Mouse (Mus musculus): ENCODE results near the gene Tmem102. TPM values are rescaled to one million over a fixed set of nuclear protein-coding genes. Genes with fewer than 3 reads are reported as not detected.

Tmem102 gene
- polyA plus RNA-seq, 1 experiment = 0.32 TPM

DNA sequence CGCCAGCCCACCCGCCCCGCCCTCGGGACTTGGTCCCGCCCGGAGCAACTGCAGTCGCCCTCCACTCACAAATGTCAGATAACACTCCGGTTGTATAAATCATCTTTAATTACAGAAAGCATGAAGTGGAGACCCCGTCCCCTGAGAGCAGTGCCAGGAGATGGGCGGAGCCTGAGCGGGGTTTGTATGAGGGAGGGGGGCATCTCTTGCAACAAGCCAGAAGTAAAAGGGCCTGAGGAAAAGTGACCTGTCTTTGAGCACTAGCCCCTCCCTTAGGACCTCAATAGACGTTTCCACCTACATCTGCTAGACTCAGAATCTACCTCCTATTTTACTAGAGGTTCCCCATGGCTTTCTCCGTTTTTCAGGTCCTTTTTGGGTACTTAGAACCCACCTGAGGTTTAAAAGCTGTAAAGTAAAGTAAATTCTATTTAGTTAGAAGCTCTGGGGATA lies 9.4 kb downstream of the Tmem102 start:
- H3K79me3 ChIP-seq (ENCODE audit: low read depth) = no peaks in the 10 kb centered on the region
- peak overlapping the region; percentile 35 for H3K4me3 ChIP-seq (ENCODE audit: insufficient read depth, poor library complexity, severe bottlenecking)
- H3K79me2 ChIP-seq (ENCODE audit: control insufficient read depth, insufficient read depth) = no peaks in the 10 kb centered on the region
- TF ChIP-seq CTCF (IDR thresholded peaks at IDR 0.05; ENCODE audit: control insufficient read depth, insufficient read depth, insufficient read length) = no peak
- TF ChIP-seq USF1 (IDR thresholded peaks at IDR 0.05; ENCODE audit: low read depth) = no peak
- TF ChIP-seq MYOG (IDR thresholded peaks at IDR 0.05; ENCODE audit: control insufficient read depth, extremely low read depth, insufficient read length) = no peak
- TF ChIP-seq MAX (IDR thresholded peaks at IDR 0.05) = no peak
- TF ChIP-seq MYOD1 (IDR thresholded peaks at IDR 0.05; ENCODE audit: control insufficient read depth, insufficient read length, low read depth) = no peak
- no peak for TF ChIP-seq CEBPB (IDR thresholded peaks at IDR 0.05; ENCODE audit: low read depth)
- TF ChIP-seq FOSL1 (IDR thresholded peaks at IDR 0.05; ENCODE audit: insufficient read depth, low read length, poor library complexity, severe bottlenecking) = no peak
- H3K36me3 ChIP-seq (ENCODE audit: control insufficient read depth, insufficient read depth) = peaks cover 20% of the 10 kb centered on the region
- peak overlapping the region; percentile 27 for H3ac ChIP-seq (ENCODE audit: control insufficient read depth, insufficient read length, low read depth)
- H3K27me3 ChIP-seq (ENCODE audit: control insufficient read depth, insufficient read depth, insufficient read length) = no peaks in the 10 kb centered on the region

DNA sequence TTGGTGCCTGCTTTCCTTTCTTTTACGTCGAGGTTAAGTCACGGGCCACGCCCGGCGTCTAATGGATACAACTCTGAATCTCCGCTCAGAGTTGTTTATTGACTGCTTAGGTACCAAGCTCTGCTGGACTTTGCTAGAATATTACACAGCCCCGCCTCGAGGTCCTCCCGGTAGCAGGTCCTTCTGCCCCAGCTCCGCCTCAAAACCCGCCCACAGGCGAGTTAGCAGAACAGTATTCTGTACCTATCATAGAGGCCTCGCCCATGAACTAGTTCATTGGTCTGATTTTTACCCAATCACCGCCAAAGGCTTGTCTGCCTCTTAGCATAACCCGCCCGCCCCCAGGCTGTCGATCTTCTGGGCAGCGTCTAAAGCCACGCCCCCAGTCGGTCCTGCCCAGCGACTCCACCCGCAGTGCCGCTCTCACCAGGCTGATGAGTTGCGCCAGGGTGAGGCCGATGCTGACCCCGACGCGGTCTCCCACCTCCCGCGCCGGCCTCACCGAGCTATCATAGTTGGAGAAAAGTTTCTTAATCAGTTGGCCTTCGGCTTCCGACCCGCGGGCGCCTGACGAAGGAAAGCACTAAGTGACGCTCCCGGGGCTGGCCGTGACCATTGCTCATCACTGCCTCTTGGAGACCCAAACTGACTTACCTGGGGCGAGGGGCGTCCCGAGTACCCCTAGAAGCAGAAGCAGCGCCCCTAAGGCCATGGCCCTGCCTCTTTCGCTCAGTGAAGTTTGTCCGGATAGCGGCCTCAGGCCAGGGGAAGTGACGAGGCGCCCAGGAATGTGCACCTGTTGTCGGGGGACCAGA lies 10.0 kb downstream of the Tmem102 start, which contains the start of gene Chrnb1:
Gene Chrnb1, minus strand, starts transcription at position 776 of the 815 bp plus-strand sequence.
- no peaks in the 10 kb centered on the region for H3K27me3 ChIP-seq (ENCODE audit: control insufficient read depth, insufficient read depth, insufficient read length)
- TF ChIP-seq MAX (IDR thresholded peaks at IDR 0.05) (peak; percentile 46), CEBPB (IDR thresholded peaks at IDR 0.05; ENCODE audit: low read depth) (no peak), CTCF (IDR thresholded peaks at IDR 0.05; ENCODE audit: control insufficient read depth, insufficient read depth, insufficient read length) (no peak), MYOG (IDR thresholded peaks at IDR 0.05; ENCODE audit: control insufficient read depth, extremely low read depth, insufficient read length) (no peak), MYOD1 (IDR thresholded peaks at IDR 0.05; ENCODE audit: control insufficient read depth, insufficient read length, low read depth) (peak; percentile 92), USF1 (IDR thresholded peaks at IDR 0.05; ENCODE audit: low read depth) (no peak), FOSL1 (IDR thresholded peaks at IDR 0.05; ENCODE audit: insufficient read depth, low read length, poor library complexity, severe bottlenecking) (no peak)
- no peaks in the 10 kb centered on the region for H3K79me3 ChIP-seq (ENCODE audit: low read depth)
- no peaks in the 10 kb centered on the region for H3K79me2 ChIP-seq (ENCODE audit: control insufficient read depth, insufficient read depth)
- H3ac ChIP-seq (ENCODE audit: control insufficient read depth, insufficient read length, low read depth) = peak within 1 kb of the TSS; percentile 72
- H3K4me3 ChIP-seq (ENCODE audit: insufficient read depth, poor library complexity, severe bottlenecking) = peak within 1 kb of the TSS; percentile 35
- H3K36me3 ChIP-seq (ENCODE audit: control insufficient read depth, insufficient read depth) = peaks cover 20% of the 10 kb centered on the region

DNA sequence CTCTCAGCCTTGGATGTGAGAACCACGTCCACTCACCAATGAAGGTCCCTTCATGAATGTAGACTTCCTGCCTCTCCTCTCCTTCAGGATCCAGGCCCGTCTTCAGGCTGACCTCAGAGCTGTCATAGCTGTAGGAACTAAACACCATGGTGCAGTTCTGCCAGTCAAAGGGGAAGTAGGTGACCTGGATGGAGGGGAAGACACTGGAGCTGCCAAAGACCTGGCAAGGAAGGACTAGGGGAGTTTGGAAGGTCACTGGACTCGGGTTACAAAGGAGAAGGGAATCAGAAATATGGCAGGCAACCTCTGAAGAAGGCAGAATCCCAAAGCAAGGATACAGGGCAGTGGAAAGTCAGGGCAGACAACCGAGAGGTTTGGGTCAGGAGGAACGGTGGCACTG lies 12.0 kb downstream of the Tmem102 start:
- TF ChIP-seq MAX (IDR thresholded peaks at IDR 0.05) (no peak), MYOD1 (IDR thresholded peaks at IDR 0.05; ENCODE audit: control insufficient read depth, insufficient read length, low read depth) (no peak), USF1 (IDR thresholded peaks at IDR 0.05; ENCODE audit: low read depth) (no peak)
- Histone ChIP-seq H3ac (ENCODE audit: control insufficient read depth, insufficient read length, low read depth) (no peak overlapping the region), H3K4me3 (ENCODE audit: insufficient read depth, poor library complexity, severe bottlenecking) (no peak overlapping the region), H3K27me3 (ENCODE audit: control insufficient read depth, insufficient read depth, insufficient read length) (no peaks in the 10 kb centered on the region), H3K79me3 (ENCODE audit: low read depth) (no peaks in the 10 kb centered on the region), H3K79me2 (ENCODE audit: control insufficient read depth, insufficient read depth) (no peaks in the 10 kb centered on the region), H3K36me3 (ENCODE audit: control insufficient read depth, insufficient read depth) (peaks cover 31% of the 10 kb centered on the region)

DNA sequence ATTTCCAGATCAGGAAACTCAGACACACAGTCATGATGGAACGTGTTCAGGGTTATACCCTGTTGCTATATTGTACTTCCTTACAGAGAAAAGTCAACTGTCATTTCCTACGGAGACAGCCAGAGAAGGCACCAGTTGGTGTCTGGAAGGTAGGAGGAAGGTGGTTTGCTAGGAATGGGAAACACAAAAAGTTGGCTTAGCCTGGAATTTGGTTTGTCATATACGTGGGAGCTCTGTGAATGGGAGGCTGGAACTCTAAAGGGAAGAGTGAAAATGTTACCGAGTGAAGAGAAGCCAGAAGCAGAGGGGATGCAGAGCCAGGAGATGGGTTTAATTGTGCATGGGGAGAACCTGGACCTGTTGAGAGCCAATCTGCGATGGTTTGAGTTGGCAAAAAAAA lies 14.0 kb downstream of the Tmem102 start:
- H3K36me3 ChIP-seq (ENCODE audit: control insufficient read depth, insufficient read depth) = peaks cover 31% of the 10 kb centered on the region
- H3K79me2 ChIP-seq (ENCODE audit: control insufficient read depth, insufficient read depth) = no peaks in the 10 kb centered on the region
- H3K27me3 ChIP-seq (ENCODE audit: control insufficient read depth, insufficient read depth, insufficient read length) = no peaks in the 10 kb centered on the region
- no peaks in the 10 kb centered on the region for H3K79me3 ChIP-seq (ENCODE audit: low read depth)
- no peak overlapping the region for H3ac ChIP-seq (ENCODE audit: control insufficient read depth, insufficient read length, low read depth)
- no peak overlapping the region for H3K4me3 ChIP-seq (ENCODE audit: insufficient read depth, poor library complexity, severe bottlenecking)
- TF ChIP-seq CTCF (IDR thresholded peaks at IDR 0.05; ENCODE audit: control insufficient read depth, insufficient read depth, insufficient read length) (no peak), MYOD1 (IDR thresholded peaks at IDR 0.05; ENCODE audit: control insufficient read depth, insufficient read length, low read depth) (no peak), FOSL1 (IDR thresholded peaks at IDR 0.05; ENCODE audit: insufficient read depth, low read length, poor library complexity, severe bottlenecking) (no peak), USF1 (IDR thresholded peaks at IDR 0.05; ENCODE audit: low read depth) (no peak), MYOG (IDR thresholded peaks at IDR 0.05; ENCODE audit: control insufficient read depth, extremely low read depth, insufficient read length) (no peak), MAX (IDR thresholded peaks at IDR 0.05) (no peak), CEBPB (IDR thresholded peaks at IDR 0.05; ENCODE audit: low read depth) (no peak)

DNA sequence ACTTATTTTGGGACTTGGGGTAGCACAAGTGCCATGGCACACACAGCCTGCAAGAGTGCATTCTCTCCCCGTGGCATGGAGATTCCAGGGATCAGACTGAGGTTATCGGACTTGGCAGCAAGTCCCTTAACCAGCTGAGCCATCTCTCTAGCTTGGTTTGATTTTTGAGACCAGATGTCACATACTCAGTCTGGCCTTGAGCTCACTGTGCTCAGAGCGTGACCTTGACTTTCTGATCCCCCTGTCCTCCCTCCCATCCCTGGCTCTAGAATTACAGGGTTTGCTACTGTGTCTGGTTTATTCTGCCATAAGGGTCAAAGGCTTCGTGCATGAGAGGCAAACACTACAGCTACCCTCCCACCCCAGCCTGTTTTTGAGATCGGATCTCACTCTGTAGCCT lies 16.0 kb downstream of the Tmem102 start:
- Histone ChIP-seq H3K4me3 (ENCODE audit: insufficient read depth, poor library complexity, severe bottlenecking) (no peak overlapping the region), H3K79me2 (ENCODE audit: control insufficient read depth, insufficient read depth) (no peaks in the 10 kb centered on the region), H3ac (ENCODE audit: control insufficient read depth, insufficient read length, low read depth) (no peak overlapping the region), H3K27me3 (ENCODE audit: control insufficient read depth, insufficient read depth, insufficient read length) (no peaks in the 10 kb centered on the region), H3K36me3 (ENCODE audit: control insufficient read depth, insufficient read depth) (peaks cover 40% of the 10 kb centered on the region), H3K79me3 (ENCODE audit: low read depth) (no peaks in the 10 kb centered on the region)
- TF ChIP-seq MYOG (IDR thresholded peaks at IDR 0.05; ENCODE audit: control insufficient read depth, extremely low read depth, insufficient read length) = no peak
- TF ChIP-seq CEBPB (IDR thresholded peaks at IDR 0.05; ENCODE audit: low read depth) = no peak
- TF ChIP-seq USF1 (IDR thresholded peaks at IDR 0.05; ENCODE audit: low read depth) = no peak
- no peak for TF ChIP-seq FOSL1 (IDR thresholded peaks at IDR 0.05; ENCODE audit: insufficient read depth, low read length, poor library complexity, severe bottlenecking)
- TF ChIP-seq MYOD1 (IDR thresholded peaks at IDR 0.05; ENCODE audit: control insufficient read depth, insufficient read length, low read depth) = no peak
- no peak for TF ChIP-seq MAX (IDR thresholded peaks at IDR 0.05)

Measured in C2C12 (cell line).